Mouse (Mus musculus) neural tube, embryonic 11.5 days (tissue): ENCODE measurements around the gene Sesn3. TPM values are rescaled to one million over a fixed set of nuclear protein-coding genes. Genes with fewer than 3 reads are reported as not detected.

ENCODE experiments used
- ATAC-seq: fragments of 200-750 bp; cut with Nextera tagmentation; 2 replicates; pipeline ENCODE4 v1.8.0; 2017; ENCODE audit warnings: moderate number of reproducible peaks, mild to moderate bottlenecking, moderate TSS enrichment, moderate library complexity; ENCODE audit not compliant: insufficient read depth, low FRiP score, low TSS enrichment
- DNase-seq: peaks from one replicate; pipeline ENCODE4 v3.0.0-alpha.2; 2015; ENCODE audit warnings: low spot score
- H3K27ac ChIP-seq: fragments of 300-500 bp; sonication (generic); 2 replicates; pipeline ENCODE4 v1.5.1; 2014; ENCODE audit warnings: low read depth, mild to moderate bottlenecking, low read length
- H3K27me3 ChIP-seq: fragments of 300-500 bp; sonication (generic); 2 replicates; pipeline ENCODE4 v1.6.1; 2014; ENCODE audit warnings: mild to moderate bottlenecking, low read length, mixed read lengths; ENCODE audit not compliant: control insufficient read depth, insufficient read depth
- H3K36me3 ChIP-seq: fragments of 300-500 bp; sonication (generic); 2 replicates; pipeline ENCODE4 v1.6.1; 2014; ENCODE audit warnings: mild to moderate bottlenecking, low read length, moderate library complexity, mixed read lengths; ENCODE audit not compliant: control insufficient read depth, insufficient read depth
- H3K4me1 ChIP-seq: fragments of 300-500 bp; sonication (generic); 2 replicates; pipeline ENCODE4 v1.6.1; 2014; ENCODE audit warnings: low read length, mixed read lengths; ENCODE audit not compliant: control insufficient read depth, insufficient read depth
- H3K4me2 ChIP-seq: fragments of 300-500 bp; sonication (generic); 2 replicates; pipeline ENCODE4 v1.6.1; 2014; ENCODE audit warnings: low read depth, mild to moderate bottlenecking, moderate library complexity
- H3K4me3 ChIP-seq: fragments of 300-500 bp; sonication (generic); 2 replicates; pipeline ENCODE4 v1.5.1; 2014; ENCODE audit warnings: low read depth, low read length
- H3K9ac ChIP-seq: fragments of 300-500 bp; sonication (generic); 2 replicates; pipeline ENCODE4 v1.6.1; 2014; ENCODE audit warnings: mild to moderate bottlenecking, low read length
- H3K9me3 ChIP-seq: fragments of 300-500 bp; sonication (generic); 2 replicates; pipeline ENCODE4 v1.6.1; 2016; ENCODE audit warnings: low read length; ENCODE audit not compliant: control insufficient read depth
- WGBS: fragments of 180-500 bp; shearing (Covaris S2); extraction: QIAGEN DNeasy Blood & Tissue Kit; methylation state at CpG from one replicate; pipeline ENCODE4 v1.1.7; 2014; 5-methylcytosine and 5-hydroxymethylcytosine counted together
- polyA plus RNA-seq: library from polyadenylated mRNA; unstranded; fragments of >200 nt; fragmentation: Nextera tagmentation; extraction: Ambion mirVana; gene quantifications from 2 replicates; pipeline ENCODE4 v1.2.1, GENCODE M21; 2014

The Sesn3 gene
- polyA plus RNA-seq, 1 experiment from 2014 or later = 17.2 TPM

DNA sequence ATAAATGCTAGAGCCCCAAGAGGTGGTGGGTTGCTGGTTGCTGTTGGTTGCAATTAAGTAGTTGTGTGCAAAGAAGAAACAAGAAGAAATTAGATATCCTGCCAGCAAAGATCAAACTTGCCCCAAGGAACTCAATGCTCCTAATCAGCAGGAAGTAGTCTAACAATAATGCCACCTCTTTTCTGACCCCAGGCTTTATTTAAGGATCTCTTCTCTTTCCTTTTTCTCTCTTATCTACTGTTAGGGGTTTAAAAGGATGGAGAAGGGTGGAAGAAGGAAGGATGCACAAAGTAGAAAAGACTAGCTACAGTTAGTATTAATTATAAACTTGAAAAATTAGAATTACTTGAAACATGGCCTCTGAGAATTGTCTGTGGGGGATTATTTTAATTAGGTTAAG is 97.6 kb downstream of the Sesn3 start:
- H3K4me3 ChIP-seq = no peak overlapping the region
- no peaks in the 10 kb centered on the region for H3K36me3 ChIP-seq
- no peak overlapping the region for H3K27ac ChIP-seq
- H3K27me3 ChIP-seq = no peaks in the 10 kb centered on the region
- H3K4me1 ChIP-seq = no peaks in the 10 kb centered on the region
- H3K9ac ChIP-seq = no peak overlapping the region
- ATAC-seq = no peak
- no peaks in the 10 kb centered on the region; the same call in 1 of the 2 replicates for H3K9me3 ChIP-seq
- no peak for DNase-seq
- H3K4me2 ChIP-seq = no peak overlapping the region

DNA sequence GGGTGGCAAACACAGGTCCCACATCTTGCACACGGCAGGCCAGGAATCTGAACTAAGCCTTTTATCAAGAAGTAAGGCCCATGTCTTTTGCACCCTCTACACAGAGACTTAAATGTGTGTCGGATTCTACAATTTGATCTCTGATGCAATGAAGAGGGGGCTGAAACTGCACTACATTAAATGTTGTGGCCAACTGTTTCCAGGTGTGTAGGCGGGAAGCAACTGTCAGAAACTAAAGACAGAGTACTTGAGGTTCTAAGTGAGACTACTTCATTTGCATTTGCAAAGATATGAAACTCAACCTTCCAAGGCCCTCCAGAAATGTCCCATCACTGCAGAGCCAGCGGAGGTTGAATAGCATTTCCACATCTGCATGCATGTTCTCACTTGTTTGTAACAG is 101.3 kb downstream of the Sesn3 start:
- ATAC-seq (no peak), DNase-seq (no peak)
- Histone ChIP-seq H3K4me2 (no peak overlapping the region), H3K4me1 (no peaks in the 10 kb centered on the region), H3K4me3 (no peak overlapping the region), H3K27ac (no peak overlapping the region), H3K9ac (no peak overlapping the region), H3K9me3 (no peaks in the 10 kb centered on the region), H3K27me3 (peaks cover 3% of the 10 kb centered on the region; the same call in 1 of the 2 replicates), H3K36me3 (no peaks in the 10 kb centered on the region)
- WGBS = 88% methylated on average over 4 of the region's 4 CpGs

DNA sequence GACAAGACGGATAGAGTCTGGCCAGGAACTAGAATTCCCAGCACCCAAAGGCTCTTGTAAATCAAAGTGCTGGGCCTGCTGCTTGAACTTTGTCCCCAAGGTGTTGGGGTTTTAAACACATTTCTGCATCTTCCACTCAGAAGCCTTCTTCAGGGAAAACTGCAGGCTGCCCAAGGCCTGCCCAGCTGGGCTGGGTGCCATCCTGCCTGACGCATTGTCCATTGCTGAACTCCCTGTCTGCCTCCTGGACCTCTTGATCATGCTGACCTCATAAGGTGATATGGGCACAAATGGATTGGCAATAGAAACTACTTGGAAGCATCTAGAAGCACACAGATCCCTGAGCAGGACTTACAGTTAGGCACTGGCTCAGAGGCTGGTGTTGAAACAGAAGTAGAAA is 103.3 kb downstream of the Sesn3 start:
- no peaks in the 10 kb centered on the region for H3K4me1 ChIP-seq
- H3K9ac ChIP-seq = no peak overlapping the region
- H3K4me2 ChIP-seq = no peak overlapping the region
- H3K27ac ChIP-seq = no peak overlapping the region
- ATAC-seq (no peak), DNase-seq (no peak)
- no peak overlapping the region for H3K4me3 ChIP-seq
- H3K27me3 ChIP-seq = peaks cover 3% of the 10 kb centered on the region; the same call in 1 of the 2 replicates
- H3K36me3 ChIP-seq = no peaks in the 10 kb centered on the region
- H3K9me3 ChIP-seq = no peaks in the 10 kb centered on the region
- WGBS = 96% methylated on average over 2 of the region's 2 CpGs

DNA sequence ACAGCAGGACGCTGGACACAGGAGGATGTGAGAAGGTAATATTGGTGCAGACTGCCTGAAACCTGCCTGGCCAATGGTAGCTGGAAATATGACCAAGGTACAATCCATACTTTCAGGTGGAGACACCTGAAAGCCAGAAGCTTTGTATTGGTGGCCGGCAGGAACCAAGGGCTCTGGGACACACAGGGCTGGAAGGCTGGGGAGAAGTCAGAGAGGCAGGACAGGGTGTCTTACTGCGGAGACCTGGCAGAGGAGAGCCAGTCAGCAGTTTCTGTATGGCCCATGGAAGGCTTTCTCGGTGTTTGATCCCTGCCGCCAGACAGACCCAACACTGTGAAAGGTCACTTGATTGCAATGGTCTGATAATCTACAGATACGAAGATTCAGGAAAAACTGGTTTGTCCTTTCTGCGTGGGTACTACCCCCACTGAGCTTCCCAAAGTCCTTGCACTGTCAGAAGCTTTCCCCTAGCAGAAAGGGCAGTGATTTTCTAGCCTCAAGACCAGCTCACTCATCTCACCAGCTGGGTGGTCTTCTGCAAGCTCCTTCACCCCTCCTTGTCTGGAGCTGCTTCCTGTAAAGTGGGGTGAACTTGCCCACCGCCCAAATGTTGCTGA is 105.0 kb downstream of the Sesn3 start:
- no peak overlapping the region for H3K27ac ChIP-seq
- 24% methylated on average over 8 of the region's 8 CpGs for WGBS
- H3K9ac ChIP-seq = no peak overlapping the region
- H3K9me3 ChIP-seq = no peaks in the 10 kb centered on the region
- peaks cover 3% of the 10 kb centered on the region; the same call in 1 of the 2 replicates for H3K27me3 ChIP-seq
- no peaks in the 10 kb centered on the region for H3K4me1 ChIP-seq
- ATAC-seq = no peak
- H3K4me2 ChIP-seq = peak overlapping the region; percentile 95
- peak overlapping the region; percentile 56 for H3K4me3 ChIP-seq
- no peaks in the 10 kb centered on the region for H3K36me3 ChIP-seq
- no peak for DNase-seq

DNA sequence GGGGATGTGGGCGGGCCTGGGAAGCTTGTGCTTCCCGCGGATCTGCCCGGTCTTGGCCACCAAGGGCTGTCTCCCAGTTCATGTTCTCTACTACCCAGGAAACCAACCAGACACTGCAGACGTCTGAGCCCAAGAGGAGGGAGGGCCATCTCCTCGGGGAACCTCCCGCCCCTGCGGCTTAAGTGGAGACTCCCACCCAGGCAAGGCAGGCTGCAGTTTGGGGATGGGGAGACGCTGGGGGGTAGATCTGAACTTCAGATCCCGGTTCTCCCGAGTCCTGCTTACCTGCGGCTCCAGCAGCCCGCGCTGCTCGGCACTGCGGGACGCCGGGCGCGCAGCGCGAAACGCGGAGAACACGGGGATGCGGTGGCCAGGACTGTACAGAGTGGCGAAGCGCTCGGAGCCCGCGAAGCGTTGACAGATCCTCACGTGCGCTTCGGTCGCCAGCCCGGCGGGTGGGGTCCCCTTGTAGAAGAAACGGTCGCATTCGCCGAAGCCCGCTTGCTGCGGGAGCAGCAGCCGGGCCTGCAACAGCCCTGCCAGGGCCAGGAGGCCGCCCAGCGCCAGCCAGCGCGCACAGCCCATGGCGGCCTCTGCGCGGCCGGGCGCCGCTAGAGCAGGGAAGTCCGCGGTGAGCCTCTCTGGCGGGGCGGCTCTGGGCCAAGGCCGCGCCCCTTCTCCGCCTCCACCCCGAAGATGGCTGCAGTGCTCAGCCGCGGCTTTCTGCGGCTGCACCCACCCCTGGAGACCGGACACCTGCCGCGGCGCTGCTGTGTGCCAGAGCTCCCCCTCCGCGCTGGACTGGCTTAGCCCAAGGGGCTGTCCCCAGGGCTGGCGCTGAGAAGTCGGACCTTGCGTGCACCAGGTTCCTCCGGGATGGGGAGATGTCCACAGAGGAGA is 105.8 kb downstream of the Sesn3 start:
- WGBS = under 1% methylated on average over 76 of the region's 76 CpGs
- Histone ChIP-seq H3K4me3 (peak overlapping the region; percentile 56), H3K27me3 (peaks cover 3% of the 10 kb centered on the region; the same call in 1 of the 2 replicates), H3K4me1 (no peaks in the 10 kb centered on the region), H3K9me3 (no peaks in the 10 kb centered on the region), H3K9ac (peak overlapping the region; percentile 68), H3K36me3 (no peaks in the 10 kb centered on the region), H3K4me2 (peak overlapping the region; percentile 95), H3K27ac (no peak overlapping the region)
- peak; percentile 82 for DNase-seq
- peak; percentile 94 for ATAC-seq

DNA sequence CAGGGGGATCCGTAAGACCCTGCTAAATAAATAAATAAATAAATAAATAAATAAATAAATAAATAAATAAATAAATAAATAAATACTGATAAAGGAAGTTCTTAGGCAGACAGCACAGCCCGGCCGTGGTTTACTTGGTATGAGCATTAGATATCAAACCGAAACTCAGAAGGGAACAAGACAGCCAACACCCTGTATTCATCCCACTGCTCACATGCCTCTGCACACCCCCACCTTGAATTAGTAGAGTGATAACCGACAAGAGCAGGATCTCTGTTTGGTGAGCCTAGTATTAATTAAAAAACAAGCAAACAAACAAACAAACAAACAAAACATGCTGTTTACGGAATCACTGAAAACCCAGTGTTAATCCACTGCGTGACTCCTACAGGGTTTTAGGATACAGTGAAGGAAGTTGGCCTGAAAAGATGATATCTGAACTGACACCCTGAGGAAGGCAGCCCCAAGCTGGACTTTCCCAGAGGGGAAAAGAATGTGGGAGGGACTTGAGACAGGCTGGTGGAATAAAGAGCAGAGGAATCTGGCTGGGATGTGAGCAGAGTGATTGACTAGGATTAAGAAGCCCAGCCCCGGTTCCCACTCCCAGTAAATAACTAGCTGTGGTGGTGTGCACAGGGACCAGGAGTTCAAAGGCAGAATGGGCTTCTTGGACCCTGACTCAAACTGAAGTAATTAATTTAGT is 106.6 kb downstream of the Sesn3 start, which contains the start of gene Endod1:
Gene Endod1, minus strand, starts transcription at position 155 of the 703 bp plus-strand sequence.
- no peaks in the 10 kb centered on the region for H3K9me3 ChIP-seq
- H3K27ac ChIP-seq = no peak within 1 kb of the TSS
- peak within 1 kb of the TSS; percentile 68 for H3K9ac ChIP-seq
- peak; percentile 61; the same call in 1 of the 2 replicates for ATAC-seq
- H3K4me2 ChIP-seq = peak within 1 kb of the TSS; percentile 95
- no peak for DNase-seq
- WGBS = 9% methylated on average over 8 of the region's 8 CpGs
- no peaks in the 10 kb centered on the region for H3K36me3 ChIP-seq
- no peaks in the 10 kb centered on the region for H3K4me1 ChIP-seq
- peak within 1 kb of the TSS; percentile 56 for H3K4me3 ChIP-seq
- peaks cover 3% of the 10 kb centered on the region; the same call in 1 of the 2 replicates for H3K27me3 ChIP-seq

DNA sequence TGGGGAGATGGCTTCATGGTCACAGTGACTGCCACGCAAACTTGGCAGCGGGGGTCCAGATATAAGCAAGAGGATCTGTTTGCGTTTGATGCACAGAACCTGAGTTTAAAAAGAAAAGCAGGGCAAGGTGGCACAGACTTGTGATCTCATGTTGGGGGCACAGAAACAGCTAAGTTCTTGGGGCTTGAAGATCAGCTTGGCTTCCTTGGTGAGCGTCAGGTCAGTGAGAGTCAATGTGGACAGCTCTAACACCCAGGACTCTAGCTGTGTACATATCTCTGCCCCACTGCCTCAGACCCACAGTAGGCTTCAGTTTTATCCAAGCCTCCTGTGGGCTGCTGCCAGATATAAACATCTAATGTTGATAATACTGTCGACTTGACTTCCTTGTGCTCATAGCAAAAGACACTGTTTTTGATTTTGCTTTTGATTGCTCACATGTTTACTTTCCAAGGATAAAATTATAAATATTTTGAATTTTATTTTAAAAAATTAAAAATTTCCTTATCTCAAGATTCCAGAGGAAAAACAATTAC is 107.5 kb downstream of the Sesn3 start:
- 85% methylated on average over 5 of the region's 5 CpGs for WGBS
- peaks cover 3% of the 10 kb centered on the region; the same call in 1 of the 2 replicates for H3K27me3 ChIP-seq
- H3K27ac ChIP-seq = no peak overlapping the region
- H3K9ac ChIP-seq = no peak overlapping the region
- ATAC-seq (no peak), DNase-seq (no peak)
- no peaks in the 10 kb centered on the region for H3K9me3 ChIP-seq
- no peaks in the 10 kb centered on the region for H3K36me3 ChIP-seq
- no peak overlapping the region for H3K4me3 ChIP-seq
- no peaks in the 10 kb centered on the region for H3K4me1 ChIP-seq
- H3K4me2 ChIP-seq = no peak overlapping the region
